Mouse (Mus musculus) limb, embryonic 14.5 days (tissue): Measurements from ENCODE around the gene Capn8. TPM values are rescaled to one million over a fixed set of nuclear protein-coding genes. Genes with fewer than 3 reads are reported as not detected.

ENCODE experiments used
- ATAC-seq: fragments of 200-750 bp; cut with Nextera tagmentation; 2 replicates; pipeline ENCODE4 v1.8.0; 2017; ENCODE audit warnings: low read depth, moderate number of reproducible peaks, moderate TSS enrichment; ENCODE audit not compliant: low FRiP score
- DNase-seq: peaks from one replicate; pipeline ENCODE4 v3.0.0-alpha.2; 2015; ENCODE audit warnings: low spot score
- H3K27ac ChIP-seq: fragments of 300-500 bp; sonication (generic); replicated peaks from 2 replicates; pipeline ENCODE4 v1.5.1; 2014; ENCODE audit warnings: low read depth, mild to moderate bottlenecking, low read length, moderate library complexity, mixed read lengths
- H3K27me3 ChIP-seq: fragments of 300-500 bp; sonication (generic); 2 replicates; pipeline ENCODE4 v1.6.1; 2014; ENCODE audit warnings: low read length, mixed read lengths; ENCODE audit not compliant: control insufficient read depth, insufficient read depth
- H3K36me3 ChIP-seq: fragments of 300-500 bp; sonication (generic); 2 replicates; pipeline ENCODE4 v1.6.1; 2014; ENCODE audit warnings: mild to moderate bottlenecking, low read length, moderate library complexity, mixed read lengths; ENCODE audit not compliant: control insufficient read depth, insufficient read depth
- H3K4me1 ChIP-seq: fragments of 300-500 bp; sonication (generic); 2 replicates; pipeline ENCODE4 v1.6.1; 2014; ENCODE audit warnings: antibody characterized with exemption, low read length, mixed read lengths; ENCODE audit not compliant: control insufficient read depth, insufficient read depth
- H3K4me2 ChIP-seq: fragments of 300-500 bp; sonication (generic); replicated peaks from 2 replicates; pipeline ENCODE4 v1.6.1; 2014; ENCODE audit warnings: low read depth, mild to moderate bottlenecking, low read length, moderate library complexity; ENCODE audit not compliant: severe bottlenecking
- H3K4me3 ChIP-seq: fragments of 300-500 bp; sonication (generic); replicated peaks from 2 replicates; pipeline ENCODE4 v1.5.1; 2014; ENCODE audit warnings: low read length
- H3K9ac ChIP-seq: fragments of 300-500 bp; sonication (generic); 2 replicates; pipeline ENCODE4 v1.6.1; 2014; ENCODE audit warnings: mild to moderate bottlenecking, low read depth, low read length, moderate library complexity; ENCODE audit not compliant: severe bottlenecking
- H3K9me3 ChIP-seq: fragments of 300-500 bp; sonication (generic); 2 replicates; pipeline ENCODE4 v1.6.1; 2016; ENCODE audit warnings: low read length; ENCODE audit not compliant: control insufficient read depth
- POLR2A ChIP-seq: fragments of 200-500 bp; IDR thresholded peaks from 2 replicates; pipeline ENCODE4 v1.8.0; 2012; ENCODE audit warnings: inconsistent platforms, mild to moderate bottlenecking, moderate library complexity, borderline replicate concordance; ENCODE audit not compliant: insufficient read depth, insufficient read length; ENCODE audit errors: extremely low read depth
- WGBS: fragments of 180-500 bp; shearing (Covaris S2); extraction: QIAGEN DNeasy Blood & Tissue Kit; methylation state at CpG from one replicate; pipeline ENCODE4 v1.1.7; 2014; 5-methylcytosine and 5-hydroxymethylcytosine counted together
- polyA plus RNA-seq, 2 experiments: library from polyadenylated mRNA; depleted of rRNA in 1 of 2; stranded (reverse) in 1 of 2; unstranded in 1 of 2; fragments of >200 nt; fragmentation: Nextera tagmentation in 1 of 2; extraction: Ambion mirVana in 1 of 2; gene quantifications; 2 replicates each; pipeline versions ENCODE4 v1.2.1 to v1.2.3; 2012 to 2014

Capn8 gene
- polyA plus RNA-seq, 2 experiments: 0.08 TPM; not detected in 1

GRCm38 (mm10) chr1:182605330-182606150 lies 40.7 kb downstream of the Capn8 start:
- Histone ChIP-seq H3K9me3 (no peaks in the 10 kb centered on the region), H3K27me3 (no peaks in the 10 kb centered on the region), H3K9ac (no peak overlapping the region), H3K4me1 (no peaks in the 10 kb centered on the region; the same call in 1 of the 2 replicates), H3K4me2 (no peak overlapping the region), H3K27ac (no peak overlapping the region), H3K36me3 (no peaks in the 10 kb centered on the region), H3K4me3 (no peak overlapping the region)
- ATAC-seq (peak; percentile 71; the same call in 1 of the 2 replicates), DNase-seq (no peak)
- 58% methylated on average over 17 of the region's 17 CpGs for WGBS
- TF ChIP-seq POLR2A: no peak

GRCm38 (mm10) chr1:182609701-182610335 lies 45.0 kb downstream of the Capn8 start:
- Histone ChIP-seq H3K27ac (no peak overlapping the region), H3K9me3 (no peaks in the 10 kb centered on the region), H3K36me3 (no peaks in the 10 kb centered on the region), H3K4me3 (no peak overlapping the region), H3K4me1 (no peaks in the 10 kb centered on the region; the same call in 1 of the 2 replicates), H3K9ac (no peak overlapping the region), H3K4me2 (no peak overlapping the region), H3K27me3 (no peaks in the 10 kb centered on the region)
- DNase-seq (no peak), ATAC-seq (no peak)
- no peak for TF ChIP-seq POLR2A
- 58% methylated on average over 4 of the region's 4 CpGs for WGBS

GRCm38 (mm10) chr1:182615465-182615864 lies 50.7 kb downstream of the Capn8 start:
- H3K9me3 ChIP-seq: no peaks in the 10 kb centered on the region
- whole genome bisulfite sequencing: 22% methylated on average over 1 of the region's 1 CpGs
- no peak overlapping the region for H3K4me2 ChIP-seq
- H3K27ac ChIP-seq: no peak overlapping the region
- DNase-seq: no peak
- no peaks in the 10 kb centered on the region for H3K4me1 ChIP-seq
- no peak overlapping the region for H3K4me3 ChIP-seq
- no peak overlapping the region for H3K9ac ChIP-seq
- no peaks in the 10 kb centered on the region for H3K36me3 ChIP-seq
- H3K27me3 ChIP-seq: no peaks in the 10 kb centered on the region
- TF ChIP-seq POLR2A: no peak
- no peak for ATAC-seq

GRCm38 (mm10) chr1:182618200-182618947 lies 53.6 kb downstream of the Capn8 start:
- DNase-seq (no peak), ATAC-seq (no peak)
- TF ChIP-seq POLR2A: no peak
- no peaks in the 10 kb centered on the region for H3K36me3 ChIP-seq
- H3K4me2 ChIP-seq: no peak overlapping the region
- H3K4me3 ChIP-seq: no peak overlapping the region
- no peaks in the 10 kb centered on the region for H3K9me3 ChIP-seq
- no peaks in the 10 kb centered on the region for H3K27me3 ChIP-seq
- H3K27ac ChIP-seq: no peak overlapping the region
- no peak overlapping the region for H3K9ac ChIP-seq
- 64% methylated on average over 16 of the region's 16 CpGs for WGBS
- no peaks in the 10 kb centered on the region for H3K4me1 ChIP-seq

- no peaks in the 10 kb centered on the region for H3K27me3 ChIP-seq
- H3K27ac ChIP-seq: no peak overlapping the region
- DNase-seq (no peak), ATAC-seq (no peak; the same call in 1 of the 2 replicates)
- H3K4me2 ChIP-seq: no peak overlapping the region
- TF ChIP-seq POLR2A: no peak
- 56% methylated on average over 4 of the region's 4 CpGs for WGBS
- H3K4me1 ChIP-seq: peaks cover 4% of the 10 kb centered on the region; the same call in 1 of the 2 replicates
- H3K36me3 ChIP-seq: no peaks in the 10 kb centered on the region
- no peak overlapping the region for H3K4me3 ChIP-seq
- H3K9me3 ChIP-seq: no peaks in the 10 kb centered on the region
- no peak overlapping the region for H3K9ac ChIP-seq
These were observed 55.7 kb downstream of the Capn8 start for GRCm38 (mm10) chr1:182620470-182620869.
